Mouse (Mus musculus): ENCODE results near the gene Gcnt1. TPM values are rescaled to one million over a fixed set of nuclear protein-coding genes. Genes with fewer than 3 reads are reported as not detected.

The Gcnt1 gene
- polyA plus RNA-seq, 1 experiment from 2014 or later: 8.0 TPM

DNA sequence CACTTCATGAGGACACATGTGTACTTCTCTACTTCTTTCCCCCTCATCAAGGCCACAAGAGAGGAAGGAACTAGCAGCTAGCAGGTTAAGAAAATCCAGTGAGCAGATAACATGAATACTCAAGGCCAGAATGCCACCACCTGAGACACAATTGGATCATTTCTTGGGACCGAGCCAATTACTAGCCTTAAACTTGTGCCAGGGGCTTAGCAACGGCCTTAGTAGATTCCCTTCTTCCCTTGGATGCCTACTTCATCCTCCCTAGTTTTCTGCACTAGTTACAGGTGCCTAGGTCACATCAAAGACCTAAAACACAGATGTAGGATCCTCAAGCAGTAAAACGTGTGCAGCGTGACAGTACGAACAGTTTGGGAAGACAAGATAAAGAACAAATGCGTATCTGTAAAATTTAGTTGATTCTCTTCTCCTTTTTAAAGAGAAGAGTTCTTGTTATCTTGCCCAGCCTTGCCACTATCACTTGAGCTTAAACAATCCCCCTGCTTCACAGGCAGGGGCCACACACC lies 44.7 kb downstream of the Gcnt1 start:
- ATAC-seq (ENCODE audit: low FRiP score) (no peak), DNase-seq (ENCODE audit: low spot score) (no peak)
- H3K4me1 ChIP-seq (replicated peaks; ENCODE audit: control insufficient read depth, insufficient read depth, low read length): no peaks in the 10 kb centered on the region
- H3K4me3 ChIP-seq (ENCODE audit: low read depth, low read length): no peak overlapping the region
- no peaks in the 10 kb centered on the region for H3K27me3 ChIP-seq (ENCODE audit: control insufficient read depth, insufficient read depth, low read length)
- H3K9ac ChIP-seq (ENCODE audit: low read depth, low read length): no peak overlapping the region
- H3K4me2 ChIP-seq (replicated peaks; ENCODE audit: low read depth, low read length): no peak overlapping the region
- H3K27ac ChIP-seq (ENCODE audit: low read depth, low read length): no peak overlapping the region
- H3K36me3 ChIP-seq (ENCODE audit: control insufficient read depth, insufficient read depth, low read length): no peaks in the 10 kb centered on the region
- no peaks in the 10 kb centered on the region for H3K9me3 ChIP-seq (ENCODE audit: control insufficient read depth, low read length)
- 90% methylated on average over 6 of the region's 6 CpGs for WGBS

DNA sequence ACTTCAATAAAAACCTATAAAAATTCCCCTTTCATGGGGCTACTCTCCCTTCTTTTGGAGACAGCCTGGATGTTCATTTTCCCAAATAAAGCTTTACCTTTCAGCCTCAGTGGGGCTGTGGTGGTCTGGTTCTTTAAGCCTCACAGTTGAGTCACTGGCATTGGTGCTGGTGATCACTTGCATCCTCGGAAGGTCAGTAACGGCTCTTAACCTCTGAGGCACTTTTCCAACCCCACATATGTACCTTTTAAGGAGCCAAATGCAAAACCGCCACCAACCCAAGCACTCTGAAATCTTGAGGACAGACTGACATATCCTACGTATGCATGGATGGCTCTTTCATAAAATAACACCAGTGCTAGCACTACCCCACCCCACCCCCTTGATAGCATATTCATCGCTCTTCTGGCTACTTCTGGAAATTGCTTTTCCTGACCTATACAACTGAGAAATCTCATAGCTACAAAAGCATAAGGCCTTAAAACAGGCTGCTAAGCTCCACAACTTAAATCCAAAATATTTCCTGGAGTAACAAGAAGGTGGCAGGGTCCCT lies 48.9 kb downstream of the Gcnt1 start:
- ATAC-seq (ENCODE audit: low FRiP score) (no peak), DNase-seq (ENCODE audit: low spot score) (no peak)
- 84% methylated on average over 5 of the region's 5 CpGs for WGBS
- Histone ChIP-seq H3K36me3 (ENCODE audit: control insufficient read depth, insufficient read depth, low read length) (no peaks in the 10 kb centered on the region), H3K27ac (ENCODE audit: low read depth, low read length) (no peak overlapping the region), H3K4me3 (ENCODE audit: low read depth, low read length) (no peak overlapping the region), H3K27me3 (ENCODE audit: control insufficient read depth, insufficient read depth, low read length) (no peaks in the 10 kb centered on the region), H3K4me1 (replicated peaks; ENCODE audit: control insufficient read depth, insufficient read depth, low read length) (no peaks in the 10 kb centered on the region), H3K4me2 (replicated peaks; ENCODE audit: low read depth, low read length) (no peak overlapping the region), H3K9me3 (ENCODE audit: control insufficient read depth, low read length) (no peaks in the 10 kb centered on the region), H3K9ac (ENCODE audit: low read depth, low read length) (no peak overlapping the region)

- 90% methylated on average over 11 of the region's 11 CpGs for WGBS
- no peak overlapping the region for H3K4me3 ChIP-seq (ENCODE audit: low read depth, low read length)
- no peak overlapping the region for H3K9ac ChIP-seq (ENCODE audit: low read depth, low read length)
- no peaks in the 10 kb centered on the region for H3K9me3 ChIP-seq (ENCODE audit: control insufficient read depth, low read length)
- no peaks in the 10 kb centered on the region for H3K36me3 ChIP-seq (ENCODE audit: control insufficient read depth, insufficient read depth, low read length)
- H3K27ac ChIP-seq (ENCODE audit: low read depth, low read length): no peak overlapping the region
- no peaks in the 10 kb centered on the region for H3K27me3 ChIP-seq (ENCODE audit: control insufficient read depth, insufficient read depth, low read length)
- ATAC-seq (ENCODE audit: low FRiP score) (no peak), DNase-seq (ENCODE audit: low spot score) (no peak)
- no peaks in the 10 kb centered on the region for H3K4me1 ChIP-seq (replicated peaks; ENCODE audit: control insufficient read depth, insufficient read depth, low read length)
- no peak overlapping the region for H3K4me2 ChIP-seq (replicated peaks; ENCODE audit: low read depth, low read length)
These were observed 49.5 kb downstream of the Gcnt1 start for GRCm38 (mm10) chr19:17323006-17323688.

DNA sequence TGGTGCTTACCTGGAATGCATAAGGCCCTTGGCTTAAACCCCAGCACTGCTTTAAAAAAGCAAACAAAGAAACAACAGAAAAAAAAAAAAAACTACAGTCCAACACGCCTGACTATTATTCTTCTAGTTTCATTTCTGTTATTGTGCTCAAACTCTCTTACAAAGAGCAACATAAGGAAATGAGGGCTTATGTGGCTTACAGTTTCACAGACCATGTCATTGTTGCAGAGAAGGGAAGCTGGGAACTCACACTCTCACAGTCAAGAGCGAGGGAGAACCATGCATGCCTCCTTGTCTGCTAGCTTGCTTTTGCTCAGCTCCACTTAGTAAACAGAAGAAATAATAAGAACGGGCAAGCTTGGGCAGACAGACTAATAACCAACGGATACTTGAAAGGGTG lies 52.9 kb downstream of the Gcnt1 start:
- H3K27ac ChIP-seq (ENCODE audit: low read depth, low read length): no peak overlapping the region
- whole genome bisulfite sequencing: 90% methylated on average over 4 of the region's 4 CpGs

GRCm38 (mm10) chr19:17318733-17319132 lies 53.9 kb downstream of the Gcnt1 start:
- no peak overlapping the region for H3K27ac ChIP-seq (ENCODE audit: low read depth, low read length)
- H3K9me3 ChIP-seq (ENCODE audit: control insufficient read depth, low read length): no peaks in the 10 kb centered on the region
- H3K4me3 ChIP-seq (ENCODE audit: low read depth, low read length): no peak overlapping the region
- no peak for ATAC-seq (ENCODE audit: low FRiP score)
- H3K4me1 ChIP-seq (replicated peaks; ENCODE audit: control insufficient read depth, insufficient read depth, low read length): no peaks in the 10 kb centered on the region
- H3K27me3 ChIP-seq (ENCODE audit: control insufficient read depth, insufficient read depth, low read length): no peaks in the 10 kb centered on the region
- H3K9ac ChIP-seq (ENCODE audit: low read depth, low read length): no peak overlapping the region
- DNase-seq (ENCODE audit: low spot score): no peak
- H3K4me2 ChIP-seq (replicated peaks; ENCODE audit: low read depth, low read length): no peak overlapping the region
- WGBS: 37% methylated on average over 3 of the region's 3 CpGs
- no peaks in the 10 kb centered on the region for H3K36me3 ChIP-seq (ENCODE audit: control insufficient read depth, insufficient read depth, low read length)

More for the DNA sequence above, 52.9 kb downstream of the Gcnt1 start:
- ATAC-seq (ENCODE audit: low FRiP score) (no peak), DNase-seq (ENCODE audit: low spot score) (no peak)
- H3K27me3 ChIP-seq (ENCODE audit: control insufficient read depth, insufficient read depth, low read length): no peaks in the 10 kb centered on the region
- no peak overlapping the region for H3K4me3 ChIP-seq (ENCODE audit: low read depth, low read length)
- H3K36me3 ChIP-seq (ENCODE audit: control insufficient read depth, insufficient read depth, low read length): no peaks in the 10 kb centered on the region
- no peak overlapping the region for H3K9ac ChIP-seq (ENCODE audit: low read depth, low read length)
- H3K9me3 ChIP-seq (ENCODE audit: control insufficient read depth, low read length): no peaks in the 10 kb centered on the region
- H3K4me2 ChIP-seq (replicated peaks; ENCODE audit: low read depth, low read length): no peak overlapping the region
- H3K4me1 ChIP-seq (replicated peaks; ENCODE audit: control insufficient read depth, insufficient read depth, low read length): no peaks in the 10 kb centered on the region

DNA sequence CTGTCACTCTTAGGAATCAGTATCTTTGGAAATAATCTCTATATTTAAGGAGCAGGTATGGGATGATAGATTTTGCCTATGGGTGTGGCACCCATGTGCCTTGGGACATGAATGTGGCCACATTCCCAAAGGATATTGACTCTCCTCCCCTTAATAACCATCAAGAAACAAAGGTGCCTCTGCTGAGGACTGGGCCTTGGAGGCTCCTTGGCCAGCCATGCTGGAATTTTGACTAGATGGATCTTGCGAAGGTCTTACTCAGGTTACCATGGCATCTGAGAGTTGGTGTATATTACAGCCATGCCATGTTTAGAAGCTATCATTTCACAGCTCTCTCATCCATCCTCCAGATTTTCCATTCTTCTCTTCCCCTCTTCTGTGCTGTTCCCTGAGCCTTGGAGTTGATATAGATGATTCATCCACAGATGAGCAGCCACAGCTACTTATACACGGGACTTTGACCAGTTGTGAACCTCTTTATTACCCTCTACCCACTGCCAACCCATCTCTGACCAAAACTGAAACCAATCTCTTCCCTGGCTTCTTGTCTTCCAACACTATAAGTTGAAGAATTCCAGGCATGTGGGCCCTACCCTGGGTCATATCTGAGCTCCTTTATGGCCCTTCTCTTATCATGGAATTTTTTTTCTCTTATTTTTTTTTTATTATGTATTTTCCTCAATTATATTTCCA lies 56.2 kb downstream of the Gcnt1 start:
- Histone ChIP-seq H3K4me1 (replicated peaks; ENCODE audit: control insufficient read depth, insufficient read depth, low read length) (no peaks in the 10 kb centered on the region), H3K9ac (ENCODE audit: low read depth, low read length) (no peak overlapping the region), H3K9me3 (ENCODE audit: control insufficient read depth, low read length) (no peaks in the 10 kb centered on the region), H3K4me3 (ENCODE audit: low read depth, low read length) (no peak overlapping the region), H3K36me3 (ENCODE audit: control insufficient read depth, insufficient read depth, low read length) (no peaks in the 10 kb centered on the region), H3K27me3 (ENCODE audit: control insufficient read depth, insufficient read depth, low read length) (no peaks in the 10 kb centered on the region), H3K27ac (ENCODE audit: low read depth, low read length) (no peak overlapping the region), H3K4me2 (replicated peaks; ENCODE audit: low read depth, low read length) (no peak overlapping the region)
- DNase-seq (ENCODE audit: low spot score): no peak
- WGBS: 94% methylated on average over 2 of the region's 2 CpGs
- ATAC-seq (ENCODE audit: low FRiP score): no peak

DNA sequence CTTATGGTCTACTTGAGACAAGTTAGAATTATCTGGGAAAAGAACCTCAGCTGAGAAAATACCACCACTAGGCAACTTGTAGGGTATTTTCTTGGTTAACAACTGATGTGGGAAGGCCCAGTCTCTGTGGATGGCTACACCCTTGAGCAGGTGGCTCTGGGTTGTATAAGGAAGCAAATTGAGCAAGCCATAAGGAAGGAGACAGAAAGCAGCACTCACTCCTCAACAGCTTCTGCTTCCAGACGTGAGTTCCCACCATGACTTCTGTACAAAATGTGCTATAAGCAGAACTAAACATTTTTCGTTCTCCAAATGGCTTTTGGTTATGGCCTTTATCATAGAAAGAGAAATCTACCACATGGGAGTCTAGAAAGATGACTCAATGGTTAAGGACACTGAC lies 58.2 kb downstream of the Gcnt1 start:
- Histone ChIP-seq H3K4me3 (ENCODE audit: low read depth, low read length) (no peak overlapping the region), H3K9me3 (ENCODE audit: control insufficient read depth, low read length) (no peaks in the 10 kb centered on the region), H3K27ac (ENCODE audit: low read depth, low read length) (no peak overlapping the region), H3K27me3 (ENCODE audit: control insufficient read depth, insufficient read depth, low read length) (no peaks in the 10 kb centered on the region), H3K4me2 (replicated peaks; ENCODE audit: low read depth, low read length) (no peak overlapping the region), H3K9ac (ENCODE audit: low read depth, low read length) (no peak overlapping the region), H3K4me1 (replicated peaks; ENCODE audit: control insufficient read depth, insufficient read depth, low read length) (no peaks in the 10 kb centered on the region), H3K36me3 (ENCODE audit: control insufficient read depth, insufficient read depth, low read length) (no peaks in the 10 kb centered on the region)
- 76% methylated on average over 2 of the region's 2 CpGs for WGBS
- no peak for ATAC-seq (ENCODE audit: low FRiP score)
- no peak for DNase-seq (ENCODE audit: low spot score)

DNA sequence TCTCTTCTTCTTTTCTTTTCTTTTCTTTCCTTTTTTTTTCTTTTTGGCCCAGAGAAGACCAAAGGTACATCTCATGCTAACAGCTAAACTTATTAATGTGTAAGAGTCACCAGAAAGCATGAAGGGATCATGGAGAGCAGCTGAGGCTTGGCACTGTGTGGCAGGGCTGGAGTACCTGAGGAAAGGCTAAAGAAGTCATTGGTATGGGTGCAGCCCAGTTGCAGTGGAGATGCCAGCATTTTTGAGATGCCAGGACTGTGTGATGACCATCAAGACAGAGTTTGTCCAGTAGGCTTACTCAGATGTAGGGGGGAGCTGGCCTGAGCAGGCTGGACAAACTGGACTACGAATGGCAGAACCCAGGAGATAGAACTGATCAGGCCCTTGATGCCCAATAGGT lies 58.9 kb downstream of the Gcnt1 start:
- H3K27ac ChIP-seq (ENCODE audit: low read depth, low read length): no peak overlapping the region
- no peak overlapping the region for H3K4me3 ChIP-seq (ENCODE audit: low read depth, low read length)
- no peaks in the 10 kb centered on the region for H3K36me3 ChIP-seq (ENCODE audit: control insufficient read depth, insufficient read depth, low read length)
- ATAC-seq (ENCODE audit: low FRiP score) (no peak), DNase-seq (ENCODE audit: low spot score) (no peak)
- H3K4me2 ChIP-seq (replicated peaks; ENCODE audit: low read depth, low read length): no peak overlapping the region
- H3K27me3 ChIP-seq (ENCODE audit: control insufficient read depth, insufficient read depth, low read length): no peaks in the 10 kb centered on the region
- 78% methylated on average over 1 of the region's 1 CpGs for WGBS
- no peaks in the 10 kb centered on the region for H3K4me1 ChIP-seq (replicated peaks; ENCODE audit: control insufficient read depth, insufficient read depth, low read length)
- no peak overlapping the region for H3K9ac ChIP-seq (ENCODE audit: low read depth, low read length)
- H3K9me3 ChIP-seq (ENCODE audit: control insufficient read depth, low read length): no peaks in the 10 kb centered on the region
